Mouse (Mus musculus) heart, postnatal 10 days (tissue): ENCODE measurements around the gene Cemip2. TPM values are rescaled to one million over a fixed set of nuclear protein-coding genes. Genes with fewer than 3 reads are reported as not detected.

Source experiments
- DNase-seq, 2 experiments: peaks; one replicate each; pipeline ENCODE4 v3.0.0; 2021
- intact Hi-C: fragments of 180-260 bp; cut with DNase I; formaldehyde crosslinking; loops from one replicate; pipeline ENCODE4 v1.15.1; 2025
- total RNA-seq, 2 experiments: library from RNA; stranded (reverse); gene quantifications; 2 replicates each; pipeline ENCODE4 v1.2.3; 2021

Cemip2 gene
- total RNA-seq, 2 experiments from 2014 or later = 30.1 to 31.4 TPM

DNA sequence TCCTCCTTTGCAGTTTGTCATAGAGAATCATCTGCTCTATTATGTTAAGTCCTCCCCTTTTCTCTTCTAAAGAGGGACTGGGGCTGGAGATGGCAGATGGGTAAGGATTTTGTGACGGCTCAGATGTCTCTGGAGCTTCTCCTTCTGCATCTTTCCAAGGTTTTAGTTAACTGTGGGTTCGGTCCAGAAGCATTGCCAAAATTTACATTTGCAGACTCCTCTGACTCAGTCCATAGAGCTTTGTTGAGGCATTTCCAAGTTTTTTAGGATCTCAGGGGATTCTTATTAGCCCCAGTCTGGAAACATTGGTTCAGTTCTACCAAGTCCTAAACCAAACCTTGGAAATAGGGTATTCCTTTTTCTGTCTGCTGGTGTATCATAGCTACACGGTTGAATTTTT is 1.5 kb upstream of the Cemip2 start:
- no peak for DNase-seq
- intact Hi-C loops = loop anchor here (5.0 kb wide), 3 partner anchors 46 to 526 kb away; no protein-coding TSS in a partner anchor

DNA sequence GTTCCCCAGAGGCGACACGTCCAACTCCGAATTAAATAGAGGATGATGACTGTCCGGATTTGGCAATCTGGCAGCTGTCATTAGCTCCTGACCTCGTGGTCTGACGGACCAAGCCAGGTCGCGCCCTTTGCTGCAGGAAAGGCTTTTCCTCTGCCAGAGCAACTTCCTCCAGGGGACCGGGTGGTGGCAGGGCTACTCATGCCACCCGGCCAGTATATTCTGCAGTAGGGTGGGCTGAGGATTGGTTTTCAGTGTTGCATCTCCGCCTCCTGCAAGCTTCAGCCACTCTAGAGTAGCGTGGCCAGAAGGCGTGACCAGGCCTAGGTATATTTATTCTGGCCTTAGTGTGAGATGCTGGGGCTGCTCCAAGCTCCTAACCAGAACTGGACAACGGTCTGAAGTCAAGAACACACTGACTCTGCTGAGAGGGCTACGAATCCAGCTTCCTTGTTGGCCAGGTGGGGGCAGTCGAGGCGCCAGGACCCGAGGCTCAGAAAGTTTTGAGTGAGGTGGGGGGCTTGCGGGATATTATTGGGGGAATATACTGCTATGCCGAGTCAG is 891 bp upstream of the Cemip2 start:
- peak; percentile 61 to 69 for DNase-seq
- intact Hi-C loops = loop anchor here (5.0 kb wide), 3 partner anchors 45 to 525 kb away; no protein-coding TSS in a partner anchor

- no peak for DNase-seq
- intact Hi-C loops = loop anchor here (2.0 to 5.0 kb wide), 5 partner anchors 20 to 523 kb away; no protein-coding TSS in a partner anchor
Observed at GRCm38 (mm10) chr19:21779106-21779505, 964 bp downstream of the Cemip2 start.

DNA sequence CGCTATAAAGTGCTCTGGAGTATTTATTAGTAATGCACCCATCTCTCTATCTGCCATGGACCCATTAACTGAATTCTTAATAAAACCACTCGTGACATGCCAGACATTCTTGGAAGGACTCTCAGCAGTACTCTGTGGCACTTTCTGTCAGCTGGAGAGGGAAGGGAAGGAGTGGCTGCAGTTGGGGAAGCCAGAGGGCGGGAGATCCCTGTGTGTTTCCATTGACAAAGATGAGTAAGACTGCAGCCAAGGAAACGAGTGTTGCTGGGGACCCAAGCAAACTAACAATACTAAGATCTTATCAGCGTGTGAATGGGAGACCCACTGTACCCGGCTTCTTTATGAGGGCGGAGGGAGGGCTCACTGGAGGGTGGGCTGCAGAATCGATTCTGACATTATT is 2.5 kb downstream of the Cemip2 start:
- DNase-seq = no peak
- intact Hi-C loops = no loop called here

GRCm38 (mm10) chr19:21781066-21781786 is 3.1 kb downstream of the Cemip2 start:
- intact Hi-C loops = no loop called here
- no peak for DNase-seq

GRCm38 (mm10) chr19:21781787-21782432 is 3.8 kb downstream of the Cemip2 start:
- no peak for DNase-seq
- intact Hi-C loops = no loop called here

GRCm38 (mm10) chr19:21783717-21784116 is 5.6 kb downstream of the Cemip2 start:
- no peak for DNase-seq
- intact Hi-C loops = no loop called here

DNA sequence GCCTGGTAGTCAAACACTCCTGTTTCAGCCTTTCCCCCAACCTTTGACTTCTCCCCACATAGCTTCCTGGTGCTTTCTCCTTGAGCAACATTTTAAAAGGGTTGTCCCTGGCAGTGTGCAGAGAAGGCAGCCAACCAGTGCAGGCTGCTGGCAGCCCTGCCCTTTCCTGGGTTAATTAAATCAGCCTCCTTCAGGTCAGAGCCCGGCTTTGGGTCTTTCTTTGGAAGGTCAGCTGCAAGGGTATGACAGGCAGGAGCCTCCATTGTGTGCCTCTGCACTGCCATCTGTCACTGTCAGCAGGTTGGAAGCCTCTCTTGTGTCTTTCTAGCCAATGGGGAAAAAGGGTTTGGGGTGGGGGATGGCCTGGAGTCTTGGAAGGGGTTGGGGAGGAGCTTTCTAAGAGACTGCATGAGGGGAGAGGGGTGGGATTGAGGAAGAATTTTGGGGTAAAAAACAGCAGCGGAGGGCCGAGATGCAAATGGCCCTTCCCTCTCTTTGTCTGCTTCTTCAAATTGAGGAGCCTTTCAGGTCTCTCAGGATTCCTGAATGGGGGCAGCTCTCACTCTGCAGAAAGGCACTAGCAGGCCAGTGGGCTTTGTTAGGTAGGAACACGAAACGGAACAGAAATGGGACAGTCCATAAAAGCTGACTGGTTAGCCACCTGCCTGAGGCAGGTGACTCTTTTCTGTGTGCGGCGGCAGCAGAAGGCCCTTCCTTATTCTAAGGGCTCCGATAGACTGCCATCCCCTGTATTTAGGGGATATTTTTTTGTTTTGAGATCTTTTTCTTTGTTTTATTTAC is 6.4 kb downstream of the Cemip2 start:
- no peak for DNase-seq
- intact Hi-C loops = no loop called here

DNA sequence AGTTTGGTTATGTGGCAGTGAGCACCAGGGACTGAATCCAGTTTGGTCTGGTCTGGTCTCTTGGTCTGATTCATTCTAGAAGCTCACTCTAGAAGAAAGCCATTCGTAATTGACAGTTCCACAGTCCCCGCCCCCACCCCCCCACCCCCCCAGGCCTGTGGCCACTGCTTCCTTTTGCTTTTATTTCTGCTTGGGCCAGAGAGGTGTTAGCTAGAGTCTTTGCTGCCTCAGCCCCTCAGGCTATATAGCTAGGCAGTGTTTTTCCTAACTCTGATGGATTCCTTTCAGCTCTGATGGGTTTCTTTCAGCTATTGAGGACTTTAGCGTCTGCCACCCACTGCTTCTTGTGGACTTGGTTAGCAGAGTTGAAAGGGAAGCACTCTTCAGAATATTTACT is 7.0 kb downstream of the Cemip2 start:
- intact Hi-C loops = no loop called here
- DNase-seq = no peak

DNA sequence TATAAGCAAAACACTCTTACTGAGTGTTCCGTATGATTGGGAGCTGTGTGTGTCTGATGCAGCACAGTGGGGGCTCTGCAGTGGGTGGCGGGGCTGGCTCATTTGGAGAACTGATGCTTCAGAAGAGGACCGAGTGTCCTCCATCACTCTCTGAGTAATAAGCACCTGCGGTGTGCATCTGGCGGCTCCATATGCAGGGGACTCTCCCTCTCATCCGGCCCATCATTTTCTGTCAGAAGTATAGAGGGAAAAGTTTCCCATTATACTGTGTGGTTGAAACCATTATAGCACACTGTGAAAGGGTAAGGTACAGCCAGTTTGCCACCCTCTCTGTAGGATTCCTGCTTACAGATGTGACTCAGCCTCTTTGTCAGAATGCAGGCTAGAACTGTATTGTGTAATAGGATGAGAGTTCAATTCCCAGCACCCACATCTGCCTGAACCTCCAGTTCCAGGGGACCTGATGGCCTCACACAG is 8.9 kb downstream of the Cemip2 start:
- no peak for DNase-seq
- intact Hi-C loops = no loop called here

DNA sequence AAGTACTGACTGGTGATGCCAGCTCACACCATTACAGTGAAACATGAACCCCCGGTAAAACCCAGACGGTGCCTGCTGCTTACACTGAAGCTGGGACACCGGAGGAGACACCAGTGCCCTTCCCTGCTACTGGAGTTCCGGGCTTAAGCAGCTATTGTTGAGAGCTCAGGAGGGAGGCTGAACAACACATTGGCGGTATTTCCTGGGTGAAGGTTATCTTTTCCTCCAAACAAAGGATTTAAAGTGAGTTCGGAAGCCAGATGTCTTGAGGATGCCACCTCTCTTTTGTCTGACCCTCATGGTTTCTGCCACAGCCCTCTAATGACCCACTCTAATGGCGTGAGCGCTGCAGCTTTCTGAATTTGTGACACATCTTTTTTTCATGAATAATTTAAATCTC is 10.9 kb downstream of the Cemip2 start:
- intact Hi-C loops = no loop called here
- no peak for DNase-seq

DNA sequence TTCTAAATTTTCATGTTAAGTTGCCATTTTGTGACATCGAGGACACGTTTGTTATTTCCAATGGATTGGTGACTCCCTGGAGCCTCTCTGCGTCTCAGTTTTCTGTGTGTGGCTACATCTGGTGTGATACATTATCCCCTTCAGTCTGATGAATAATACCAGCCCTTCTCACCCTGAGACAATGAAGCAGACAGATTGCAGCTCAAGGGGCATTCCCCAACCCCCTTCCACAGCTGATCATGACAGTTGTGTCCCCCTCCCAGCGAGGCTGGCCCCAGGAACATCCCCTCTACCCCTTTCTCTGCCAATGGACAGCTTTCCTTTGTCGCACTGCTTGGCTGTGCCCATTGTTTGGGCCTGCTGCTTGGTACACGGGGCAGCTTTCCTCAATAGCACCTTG is 11.5 kb downstream of the Cemip2 start:
- intact Hi-C loops = no loop called here
- DNase-seq = no peak

DNA sequence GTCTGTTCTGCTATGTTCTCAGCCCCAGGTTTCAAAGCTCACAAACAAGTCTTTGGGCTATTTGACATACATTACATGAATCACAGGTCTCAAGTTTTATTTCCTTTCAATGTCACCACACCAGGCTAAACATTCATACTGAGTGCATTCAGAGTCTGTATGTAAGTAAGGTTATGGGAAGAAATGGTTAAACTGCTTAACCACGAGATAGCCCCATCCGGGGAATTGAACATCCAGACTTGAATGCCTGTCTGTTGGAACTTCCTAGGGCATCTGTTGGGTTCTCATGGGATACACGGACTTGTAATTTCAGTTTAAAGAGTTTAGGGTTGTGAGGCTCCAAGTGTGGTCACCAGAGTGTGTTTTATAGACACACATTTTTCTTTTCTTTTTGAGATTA is 13.2 kb downstream of the Cemip2 start:
- DNase-seq = no peak
- intact Hi-C loops = no loop called here

DNA sequence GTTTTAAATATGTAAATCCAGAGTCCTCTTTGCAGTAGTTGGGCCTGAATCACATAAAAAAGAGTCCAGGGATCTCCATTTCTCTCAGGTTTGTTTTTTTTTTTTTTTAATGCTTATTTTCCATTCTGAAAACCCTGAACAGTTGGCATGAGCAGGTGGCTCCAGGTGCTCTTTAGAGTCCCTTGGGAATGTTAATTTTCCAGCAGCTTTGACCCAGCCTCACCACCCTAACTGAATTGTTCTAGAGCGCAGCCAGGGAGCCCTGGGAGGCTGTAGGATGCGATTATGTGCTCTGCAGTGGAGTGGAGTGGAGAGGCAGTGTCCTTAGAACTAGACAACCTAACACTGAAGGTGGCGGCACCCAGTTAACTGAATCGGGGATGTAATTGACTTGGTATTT is 13.7 kb downstream of the Cemip2 start:
- intact Hi-C loops = no loop called here

GRCm38 (mm10) chr19:21792587-21793175 is 14.5 kb downstream of the Cemip2 start:
- DNase-seq = no peak

More for the DNA sequence above, 13.7 kb downstream of the Cemip2 start:
- DNase-seq = no peak

GRCm38 (mm10) chr19:21794569-21794968 is 16.4 kb downstream of the Cemip2 start:
- DNase-seq = no peak
- intact Hi-C loops = no loop called here

More at GRCm38 (mm10) chr19:21792587-21793175, 14.5 kb downstream of the Cemip2 start:
- intact Hi-C loops = no loop called here

GRCm38 (mm10) chr19:21796333-21796732 is 18.2 kb downstream of the Cemip2 start:
- no peak for DNase-seq
- intact Hi-C loops = no loop called here

DNA sequence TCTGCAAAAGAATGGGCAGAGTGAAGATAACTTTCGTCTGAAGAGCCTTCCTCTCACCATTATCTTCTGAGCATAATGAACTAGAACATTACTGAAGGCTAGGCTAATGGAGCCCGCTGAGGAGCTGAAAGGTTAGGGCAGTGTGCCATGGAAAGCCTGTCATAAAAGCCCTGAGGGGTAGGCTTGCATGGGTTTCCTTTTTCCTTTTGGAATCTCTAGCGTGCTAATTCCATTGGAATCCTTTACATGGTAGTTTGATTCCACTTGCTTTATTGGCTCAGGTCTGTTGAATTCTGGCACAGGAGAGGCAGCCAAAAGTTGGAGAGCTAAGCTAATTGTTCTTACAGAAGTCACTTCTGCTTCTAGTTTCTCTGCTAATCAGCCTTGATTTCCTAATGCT is 20.6 kb downstream of the Cemip2 start:
- DNase-seq = peak; percentile 57 to 61
- intact Hi-C loops = loop anchor here (2.0 kb wide), 1 partner anchor 20 kb away; the partner anchor contains the start of gene Cemip2

DNA sequence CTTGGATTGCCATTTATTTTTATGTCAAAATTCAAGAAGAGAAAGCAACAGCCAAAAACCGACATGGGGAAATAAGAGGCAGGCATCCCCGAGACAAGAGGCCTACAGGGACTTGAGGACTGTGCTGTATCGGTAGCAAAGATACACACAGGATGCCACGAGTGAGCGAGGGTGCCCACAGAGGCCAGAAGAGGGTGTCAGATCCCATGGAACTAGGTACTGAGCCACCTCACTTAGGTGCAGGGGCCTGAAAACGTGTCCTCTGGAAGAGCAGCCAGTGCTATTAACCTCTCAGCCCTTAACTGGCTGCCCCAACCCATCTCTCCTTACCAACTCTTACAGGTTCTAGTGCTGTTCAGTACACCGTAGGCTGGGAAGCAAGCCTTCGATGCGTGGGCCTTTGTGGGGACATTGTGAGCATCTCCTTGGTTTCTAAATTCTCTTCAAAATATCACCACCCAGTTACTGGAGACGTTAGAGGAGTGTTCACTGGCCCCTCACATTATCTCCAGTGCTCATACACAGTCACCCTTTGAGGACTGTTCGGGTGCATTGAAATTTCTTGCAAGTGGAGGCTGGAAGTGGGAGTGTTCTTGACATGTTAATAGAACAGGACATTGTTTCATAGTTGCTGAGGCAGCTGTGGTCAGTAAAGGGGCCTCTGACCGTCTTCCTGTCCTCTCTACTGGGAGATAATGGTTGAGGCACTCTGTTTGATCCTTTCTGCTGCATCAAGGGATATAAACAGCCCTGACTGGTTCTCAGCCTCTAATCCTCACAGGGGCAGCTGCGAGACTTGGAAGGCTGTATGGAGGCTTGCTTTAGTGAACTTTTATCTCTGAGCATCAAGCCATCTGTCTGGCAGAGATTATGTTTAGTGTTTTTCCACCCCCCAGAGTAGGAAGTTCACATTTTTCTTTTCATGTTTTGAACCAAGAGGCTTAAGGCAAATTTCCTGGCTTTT is 21.6 kb downstream of the Cemip2 start:
- DNase-seq = no peak
- intact Hi-C loops = loop anchor here (2.0 kb wide), 1 partner anchor 21 kb away; the partner anchor contains the start of gene Cemip2
